Mouse (Mus musculus): Measurements from ENCODE around the gene Nrg3. TPM values are rescaled to one million over a fixed set of nuclear protein-coding genes. Genes with fewer than 3 reads are reported as not detected.

The Nrg3 gene
- polyA plus RNA-seq, 1 experiment = not detected

DNA sequence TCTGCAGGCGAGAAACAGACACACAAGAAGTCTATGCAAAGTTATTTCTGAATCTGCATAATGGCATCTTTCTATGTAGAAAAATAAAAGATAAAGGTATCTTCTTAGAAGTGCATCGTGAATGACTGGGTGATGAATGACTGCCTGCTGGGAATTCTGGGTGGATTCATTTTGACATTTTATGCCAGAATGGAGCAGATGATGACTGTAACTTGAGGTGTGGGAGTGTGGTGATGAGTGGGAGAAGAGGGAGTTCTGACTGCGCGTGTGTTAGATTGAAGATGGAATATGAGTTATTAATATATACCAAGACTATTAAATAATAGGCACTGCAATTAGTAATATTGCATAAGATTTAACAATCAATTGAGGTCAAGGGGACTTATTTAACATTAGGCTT, 208.5 kb downstream of the Nrg3 start:
- TF ChIP-seq GATA1 (IDR thresholded peaks at IDR 0.05; ENCODE audit: low read length) (no peak), TAL1 (IDR thresholded peaks at IDR 0.05; ENCODE audit: low read length) (no peak)
- Histone ChIP-seq H3K9me3 (ENCODE audit: control insufficient read depth, low read length) (no peaks in the 10 kb centered on the region), H3K36me3 (ENCODE audit: control insufficient read depth) (no peaks in the 10 kb centered on the region), H3K27me3 (ENCODE audit: control insufficient read depth) (no peaks in the 10 kb centered on the region), H3K4me3 (replicated peaks) (no peak overlapping the region), H3K4me1 (ENCODE audit: control insufficient read depth) (no peaks in the 10 kb centered on the region)

DNA sequence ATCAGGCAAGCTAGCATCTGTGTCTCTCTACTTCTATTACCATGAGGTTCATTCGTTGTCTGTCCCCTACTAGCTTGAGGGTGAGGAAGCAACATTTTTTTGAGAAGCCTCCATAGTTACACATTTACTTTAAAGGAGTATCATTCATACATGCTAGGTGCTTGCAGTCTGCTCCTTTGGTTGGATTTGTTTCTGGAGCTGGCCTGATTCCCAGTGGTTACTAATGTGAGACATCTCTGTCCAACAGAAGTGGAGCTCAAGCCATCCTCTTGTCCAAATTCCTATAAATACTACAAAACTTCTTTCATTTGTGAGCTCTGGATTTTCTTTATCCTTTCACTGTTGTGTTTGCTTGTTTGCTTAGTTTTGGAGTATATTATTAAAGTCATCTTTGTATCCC, 211.9 kb downstream of the Nrg3 start:
- no peaks in the 10 kb centered on the region for H3K4me1 ChIP-seq (ENCODE audit: control insufficient read depth)
- TF ChIP-seq GATA1 (IDR thresholded peaks at IDR 0.05; ENCODE audit: low read length) (no peak), TAL1 (IDR thresholded peaks at IDR 0.05; ENCODE audit: low read length) (no peak)
- H3K9me3 ChIP-seq (ENCODE audit: control insufficient read depth, low read length) = no peaks in the 10 kb centered on the region
- no peaks in the 10 kb centered on the region for H3K36me3 ChIP-seq (ENCODE audit: control insufficient read depth)
- H3K27me3 ChIP-seq (ENCODE audit: control insufficient read depth) = no peaks in the 10 kb centered on the region
- H3K4me3 ChIP-seq (replicated peaks) = no peak overlapping the region

DNA sequence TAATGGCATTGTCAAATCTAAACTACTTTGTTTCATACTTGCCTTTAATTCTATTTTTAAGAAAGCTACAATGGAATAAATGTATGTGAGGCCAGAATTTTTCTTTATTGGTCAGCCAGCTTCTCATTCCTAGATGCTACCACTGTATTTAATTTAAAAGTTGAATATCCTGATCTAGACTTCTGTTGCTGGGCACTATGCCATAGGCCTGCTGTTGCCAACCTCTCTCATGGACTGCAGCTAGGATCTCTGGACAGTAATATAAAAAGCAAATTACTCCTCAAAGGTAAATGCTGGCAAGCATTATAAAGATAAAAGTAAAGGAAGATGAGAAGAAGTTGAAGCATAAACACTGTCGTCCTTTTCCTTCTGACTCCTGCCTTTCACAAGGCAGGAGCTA, 217.5 kb downstream of the Nrg3 start:
- H3K36me3 ChIP-seq (ENCODE audit: control insufficient read depth) = no peaks in the 10 kb centered on the region
- TF ChIP-seq TAL1 (IDR thresholded peaks at IDR 0.05; ENCODE audit: low read length) (no peak), GATA1 (IDR thresholded peaks at IDR 0.05; ENCODE audit: low read length) (no peak)
- no peak overlapping the region for H3K4me3 ChIP-seq (replicated peaks)
- no peaks in the 10 kb centered on the region for H3K4me1 ChIP-seq (ENCODE audit: control insufficient read depth)
- H3K27me3 ChIP-seq (ENCODE audit: control insufficient read depth) = no peaks in the 10 kb centered on the region
- no peaks in the 10 kb centered on the region for H3K9me3 ChIP-seq (ENCODE audit: control insufficient read depth, low read length)

DNA sequence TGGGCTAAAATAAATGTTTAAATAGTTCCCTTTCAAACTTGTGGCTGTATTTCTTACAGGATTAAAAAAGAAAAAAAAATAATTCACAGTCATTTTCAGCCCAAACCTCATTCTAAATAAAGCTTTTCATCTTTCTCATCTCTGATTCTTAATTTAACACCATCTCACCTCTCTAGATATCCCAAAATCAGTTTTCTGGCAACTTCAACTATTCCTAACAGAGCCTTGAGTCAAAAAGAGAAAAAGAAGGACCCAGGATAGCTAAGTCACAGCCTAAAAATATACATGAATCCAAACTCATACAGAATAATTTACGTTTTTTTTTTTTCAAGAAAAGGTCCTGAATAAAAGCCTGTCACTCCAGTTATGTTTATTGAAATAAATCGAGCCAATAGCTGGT, 232.6 kb downstream of the Nrg3 start:
- H3K9me3 ChIP-seq (ENCODE audit: control insufficient read depth, low read length) = no peaks in the 10 kb centered on the region
- H3K4me3 ChIP-seq (replicated peaks) = no peak overlapping the region
- no peaks in the 10 kb centered on the region for H3K36me3 ChIP-seq (ENCODE audit: control insufficient read depth)
- no peak for TF ChIP-seq TAL1 (IDR thresholded peaks at IDR 0.05; ENCODE audit: low read length)
- TF ChIP-seq GATA1 (IDR thresholded peaks at IDR 0.05; ENCODE audit: low read length) = no peak
- H3K27me3 ChIP-seq (ENCODE audit: control insufficient read depth) = no peaks in the 10 kb centered on the region
- H3K4me1 ChIP-seq (ENCODE audit: control insufficient read depth) = no peaks in the 10 kb centered on the region

DNA sequence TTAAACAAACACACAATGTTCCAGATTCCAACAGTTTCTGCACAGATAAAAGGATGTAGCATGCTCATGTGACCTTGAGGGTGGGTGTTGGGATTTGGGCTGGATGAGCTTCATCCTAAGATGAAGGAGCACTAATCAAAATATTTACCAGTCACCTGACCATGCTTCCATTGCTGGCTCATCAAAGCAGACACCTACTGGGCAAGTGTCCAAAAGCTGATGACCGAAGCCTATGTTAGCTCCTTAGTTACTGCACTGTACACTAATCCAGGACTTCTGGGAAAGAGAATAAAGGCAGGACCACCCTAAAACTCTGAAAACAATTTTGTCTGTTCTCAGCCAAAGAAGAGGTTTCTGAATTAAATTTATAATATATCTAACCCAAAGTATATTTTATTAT, 261.4 kb downstream of the Nrg3 start:
- Histone ChIP-seq H3K27me3 (ENCODE audit: control insufficient read depth) (no peaks in the 10 kb centered on the region), H3K4me3 (replicated peaks) (no peak overlapping the region), H3K9me3 (ENCODE audit: control insufficient read depth, low read length) (peaks cover 2% of the 10 kb centered on the region; the same call in 1 of the 2 replicates), H3K4me1 (ENCODE audit: control insufficient read depth) (no peaks in the 10 kb centered on the region), H3K36me3 (ENCODE audit: control insufficient read depth) (no peaks in the 10 kb centered on the region)
- no peak for TF ChIP-seq TAL1 (IDR thresholded peaks at IDR 0.05; ENCODE audit: low read length)
- no peak for TF ChIP-seq GATA1 (IDR thresholded peaks at IDR 0.05; ENCODE audit: low read length)

DNA sequence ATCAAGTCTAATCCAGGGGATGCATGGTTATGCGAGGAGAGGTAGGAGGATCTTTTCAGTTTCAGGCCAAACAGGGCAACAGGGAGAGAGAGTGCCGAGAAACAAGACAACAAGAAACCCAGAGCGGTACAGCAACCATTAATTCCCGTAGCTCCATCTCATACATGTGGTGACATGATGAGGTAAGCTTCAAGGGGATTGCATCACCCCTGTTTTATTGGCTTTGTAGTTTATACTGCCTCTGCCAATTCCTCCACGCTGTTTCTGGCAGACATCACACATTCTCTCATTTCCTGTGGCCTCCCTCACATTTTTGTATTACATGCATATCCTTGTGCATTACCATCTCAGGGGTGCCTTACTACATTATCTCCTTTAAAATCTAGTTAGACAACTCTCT, 280.9 kb downstream of the Nrg3 start:
- Histone ChIP-seq H3K27me3 (ENCODE audit: control insufficient read depth) (no peaks in the 10 kb centered on the region), H3K36me3 (ENCODE audit: control insufficient read depth) (no peaks in the 10 kb centered on the region), H3K9me3 (ENCODE audit: control insufficient read depth, low read length) (no peaks in the 10 kb centered on the region), H3K4me1 (ENCODE audit: control insufficient read depth) (no peaks in the 10 kb centered on the region), H3K4me3 (replicated peaks) (no peak overlapping the region)
- TF ChIP-seq GATA1 (IDR thresholded peaks at IDR 0.05; ENCODE audit: low read length) (no peak), TAL1 (IDR thresholded peaks at IDR 0.05; ENCODE audit: low read length) (no peak)

DNA sequence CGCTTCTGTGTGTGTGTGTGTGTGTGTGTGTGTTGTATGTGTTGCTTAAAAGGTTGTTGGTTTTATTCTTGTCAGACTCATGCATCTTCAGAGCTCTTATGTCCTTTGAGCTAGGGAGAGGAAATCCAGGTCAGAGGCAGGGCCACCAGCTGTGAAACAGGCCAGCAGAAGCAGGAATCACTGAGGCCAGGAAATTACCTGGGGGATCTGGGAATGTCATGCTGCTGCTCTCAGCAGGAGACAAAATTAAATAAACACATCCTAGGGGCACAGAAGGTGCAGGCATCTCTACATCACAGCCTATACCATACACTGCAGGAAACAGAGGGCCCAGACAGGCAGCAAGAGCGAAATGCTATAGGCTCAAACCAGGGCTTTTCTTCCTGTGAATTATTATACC, 299.2 kb downstream of the Nrg3 start:
- Histone ChIP-seq H3K27me3 (ENCODE audit: control insufficient read depth) (no peaks in the 10 kb centered on the region), H3K4me3 (replicated peaks) (no peak overlapping the region), H3K36me3 (ENCODE audit: control insufficient read depth) (no peaks in the 10 kb centered on the region), H3K9me3 (ENCODE audit: control insufficient read depth, low read length) (no peaks in the 10 kb centered on the region; the same call in 1 of the 2 replicates), H3K4me1 (ENCODE audit: control insufficient read depth) (no peaks in the 10 kb centered on the region)
- no peak for TF ChIP-seq TAL1 (IDR thresholded peaks at IDR 0.05; ENCODE audit: low read length)

DNA sequence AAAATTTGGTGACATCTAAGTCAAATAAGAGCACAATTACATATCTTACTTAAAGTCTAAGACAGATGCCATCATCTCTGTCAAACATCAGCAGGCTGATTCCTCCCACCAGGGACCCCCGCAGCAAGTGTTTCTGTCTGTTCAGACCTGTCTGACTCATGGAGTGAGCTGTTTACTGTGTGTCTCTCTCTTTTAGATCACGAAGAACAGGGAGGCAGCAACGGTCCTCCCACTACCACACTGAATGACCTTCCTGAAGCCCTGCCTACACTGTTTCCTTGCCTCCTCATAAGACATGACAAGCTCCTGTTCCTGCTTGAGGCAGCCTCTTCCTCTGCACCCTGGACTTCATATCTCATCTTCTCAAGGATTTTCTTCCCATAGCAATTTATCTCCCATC, 312.7 kb downstream of the Nrg3 start:
- no peaks in the 10 kb centered on the region for H3K4me1 ChIP-seq (ENCODE audit: control insufficient read depth)
- H3K9me3 ChIP-seq (ENCODE audit: control insufficient read depth, low read length) = no peaks in the 10 kb centered on the region
- no peaks in the 10 kb centered on the region for H3K27me3 ChIP-seq (ENCODE audit: control insufficient read depth)
- no peaks in the 10 kb centered on the region for H3K36me3 ChIP-seq (ENCODE audit: control insufficient read depth)
- H3K4me3 ChIP-seq (replicated peaks) = no peak overlapping the region
- TF ChIP-seq TAL1 (IDR thresholded peaks at IDR 0.05; ENCODE audit: low read length) = no peak
- TF ChIP-seq GATA1 (IDR thresholded peaks at IDR 0.05; ENCODE audit: low read length) = no peak

DNA sequence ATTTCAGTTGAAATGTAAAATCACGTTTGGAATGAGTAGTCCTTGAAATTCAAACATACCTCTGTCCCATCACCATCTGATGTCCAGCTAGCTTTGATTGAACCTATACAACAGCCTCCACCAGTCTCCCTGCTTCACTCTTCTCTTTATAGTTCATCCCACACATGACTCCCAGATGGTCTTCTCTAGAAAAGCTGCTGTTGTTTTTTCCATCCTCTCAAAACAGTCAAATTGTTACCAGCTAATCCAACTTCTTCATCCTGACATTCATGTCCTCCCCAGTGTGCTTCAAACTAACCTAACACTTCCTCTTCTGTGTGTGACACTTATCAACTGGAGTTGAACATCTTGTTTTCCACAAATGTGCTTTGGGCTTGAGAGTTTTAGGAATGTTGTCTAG, 317.4 kb downstream of the Nrg3 start:
- Histone ChIP-seq H3K4me1 (ENCODE audit: control insufficient read depth) (no peaks in the 10 kb centered on the region), H3K9me3 (ENCODE audit: control insufficient read depth, low read length) (no peaks in the 10 kb centered on the region), H3K27me3 (ENCODE audit: control insufficient read depth) (no peaks in the 10 kb centered on the region), H3K4me3 (replicated peaks) (no peak overlapping the region), H3K36me3 (ENCODE audit: control insufficient read depth) (no peaks in the 10 kb centered on the region)
- TF ChIP-seq TAL1 (IDR thresholded peaks at IDR 0.05; ENCODE audit: low read length) (no peak), GATA1 (IDR thresholded peaks at IDR 0.05; ENCODE audit: low read length) (no peak)

DNA sequence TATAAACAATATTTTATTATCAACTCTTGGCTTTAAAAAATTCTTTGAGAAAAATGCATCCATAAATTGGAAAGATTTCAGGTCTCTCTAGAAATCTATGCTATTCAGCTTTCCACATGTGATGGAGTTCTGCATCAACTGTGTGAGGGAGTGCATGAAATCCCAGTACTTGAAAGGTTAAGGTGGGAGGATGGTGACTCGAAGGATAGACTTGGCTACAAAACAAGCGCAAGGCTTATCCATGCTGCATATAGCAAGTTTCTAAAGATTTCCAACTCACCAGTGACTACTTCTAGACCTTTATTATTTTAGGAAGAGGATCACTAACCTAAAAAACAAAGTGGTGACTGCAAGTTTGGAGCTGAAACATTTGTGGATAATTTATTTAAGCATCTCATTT, 343.1 kb downstream of the Nrg3 start:
- TF ChIP-seq TAL1 (IDR thresholded peaks at IDR 0.05; ENCODE audit: low read length) (no peak), GATA1 (IDR thresholded peaks at IDR 0.05; ENCODE audit: low read length) (no peak)
- Histone ChIP-seq H3K27me3 (ENCODE audit: control insufficient read depth) (no peaks in the 10 kb centered on the region), H3K4me3 (replicated peaks) (no peak overlapping the region), H3K4me1 (ENCODE audit: control insufficient read depth) (no peaks in the 10 kb centered on the region), H3K36me3 (ENCODE audit: control insufficient read depth) (no peaks in the 10 kb centered on the region), H3K9me3 (ENCODE audit: control insufficient read depth, low read length) (no peaks in the 10 kb centered on the region)

Measured in erythroblast, embryonic 14.5 days (primary cell).